Mouse (Mus musculus) thymus, adult 2 months (tissue): ENCODE measurements around the gene Dlec1. TPM values are rescaled to one million over a fixed set of nuclear protein-coding genes. Genes with fewer than 3 reads are reported as not detected.
A peak's percentile ranks its signal among the peaks of the same experiment; 100 is the strongest.

ENCODE experiments used
- DNase-seq: peaks from one replicate; pipeline ENCODE4 v3.0.0; 2021
- H3K27ac ChIP-seq: fragments of 200-500 bp; 2 replicates; pipeline ENCODE4 v1.5.1; 2012; ENCODE audit warnings: low read length, control low read depth; ENCODE audit not compliant: control insufficient read depth, insufficient read depth
- H3K27me3 ChIP-seq: fragments of 200-500 bp; 2 replicates; pipeline ENCODE4 v1.6.1; 2012; ENCODE audit warnings: mild to moderate bottlenecking, low read length, moderate library complexity, mixed read lengths; ENCODE audit not compliant: control insufficient read depth, insufficient read depth
- H3K36me3 ChIP-seq: fragments of 200-500 bp; 2 replicates; pipeline ENCODE4 v1.6.1; 2012; ENCODE audit warnings: mild to moderate bottlenecking, low read length, moderate library complexity; ENCODE audit not compliant: control insufficient read depth, insufficient read depth
- H3K4me1 ChIP-seq: fragments of 200-500 bp; replicated peaks from 2 replicates; pipeline ENCODE4 v1.6.1; 2012; ENCODE audit warnings: low read length; ENCODE audit not compliant: control insufficient read depth, insufficient read depth
- H3K4me3 ChIP-seq: fragments of 200-500 bp; 2 replicates; pipeline ENCODE4 v1.5.1; 2012; ENCODE audit warnings: mild to moderate bottlenecking, low read length, control low read depth, moderate library complexity; ENCODE audit not compliant: control insufficient read depth, insufficient read depth
- CTCF ChIP-seq: fragments of 200-500 bp; IDR thresholded peaks from 2 replicates; pipeline ENCODE4 v1.5.1; 2012; ENCODE audit warnings: mild to moderate bottlenecking, control low read depth, low read length, moderate library complexity, borderline replicate concordance; ENCODE audit not compliant: control insufficient read depth, poor library complexity, insufficient read depth; ENCODE audit errors: extremely low read depth
- POLR2A ChIP-seq: fragments of 200-500 bp; IDR thresholded peaks from 2 replicates; pipeline ENCODE4 v1.6.1; 2012; ENCODE audit warnings: mild to moderate bottlenecking, low read length, control low read depth, moderate library complexity; ENCODE audit not compliant: control insufficient read depth, poor library complexity, insufficient read depth; ENCODE audit errors: extremely low read depth
- WGBS: fragments of 180-500 bp; shearing (Covaris S2); methylation state at CpG from one replicate; pipeline ENCODE4 v1.1.7; 2018; 5-methylcytosine and 5-hydroxymethylcytosine counted together
- polyA plus RNA-seq: library from polyadenylated mRNA; depleted of rRNA; stranded (reverse); fragments of >200 nt; gene quantifications from 2 replicates; pipeline ENCODE4 v1.2.3, GENCODE M21; 2012; rRNA removed

Dlec1 gene
- polyA plus RNA-seq, 1 experiment, result 0.73 TPM

DNA sequence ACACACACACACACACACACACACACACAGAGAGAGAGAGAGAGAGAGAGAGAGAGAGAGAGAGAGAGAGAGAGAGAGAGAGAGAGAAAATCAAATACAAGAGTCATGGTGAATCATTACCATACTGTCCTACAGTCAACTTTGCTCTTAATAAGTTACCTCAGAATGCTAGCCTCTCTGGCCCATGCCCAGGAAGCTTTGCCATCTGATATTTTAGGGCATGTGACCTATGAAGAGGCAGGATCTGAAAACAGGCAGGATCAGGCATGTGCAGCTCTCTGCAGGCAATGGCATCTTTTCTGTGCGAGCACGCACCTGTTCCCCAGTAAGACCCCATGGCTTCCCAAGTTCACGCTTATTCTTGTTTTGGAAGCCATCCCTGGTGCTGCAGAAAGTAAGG, 58.4 kb downstream of the Dlec1 start:
- no peak for DNase-seq
- WGBS, result 94% methylated on average over 3 of the region's 3 CpGs
- Histone ChIP-seq H3K36me3 (no peaks in the 10 kb centered on the region), H3K27me3 (peaks cover 3% of the 10 kb centered on the region; the same call in 1 of the 2 replicates), H3K4me3 (no peak overlapping the region), H3K4me1 (no peaks in the 10 kb centered on the region), H3K27ac (no peak overlapping the region)
- TF ChIP-seq POLR2A (no peak), CTCF (no peak)

DNA sequence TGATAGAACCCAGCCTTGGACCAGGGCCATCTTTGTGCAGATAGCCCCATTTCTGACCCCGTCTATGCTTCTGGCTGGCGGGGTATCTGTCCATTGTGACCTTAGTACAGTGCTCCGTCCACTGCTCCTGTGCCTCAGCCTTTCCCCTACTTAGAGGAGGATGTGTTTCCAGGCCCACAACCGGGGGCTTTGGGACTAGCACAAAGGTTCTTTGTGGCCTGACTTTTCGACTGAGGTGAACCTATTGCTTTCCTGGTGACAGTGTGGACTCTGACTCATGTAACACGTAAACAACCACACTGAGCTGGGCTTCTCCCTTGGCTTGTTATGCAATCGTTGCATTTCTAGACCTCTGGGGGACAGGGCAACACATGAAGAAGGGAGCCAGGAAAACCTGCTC, 62.5 kb downstream of the Dlec1 start:
- WGBS, result 91% methylated on average over 7 of the region's 7 CpGs
- Histone ChIP-seq H3K4me3 (no peak overlapping the region), H3K36me3 (no peaks in the 10 kb centered on the region), H3K27ac (no peak overlapping the region), H3K4me1 (no peaks in the 10 kb centered on the region), H3K27me3 (no peaks in the 10 kb centered on the region)
- DNase-seq, result no peak
- no peak for TF ChIP-seq CTCF
- no peak for TF ChIP-seq POLR2A

DNA sequence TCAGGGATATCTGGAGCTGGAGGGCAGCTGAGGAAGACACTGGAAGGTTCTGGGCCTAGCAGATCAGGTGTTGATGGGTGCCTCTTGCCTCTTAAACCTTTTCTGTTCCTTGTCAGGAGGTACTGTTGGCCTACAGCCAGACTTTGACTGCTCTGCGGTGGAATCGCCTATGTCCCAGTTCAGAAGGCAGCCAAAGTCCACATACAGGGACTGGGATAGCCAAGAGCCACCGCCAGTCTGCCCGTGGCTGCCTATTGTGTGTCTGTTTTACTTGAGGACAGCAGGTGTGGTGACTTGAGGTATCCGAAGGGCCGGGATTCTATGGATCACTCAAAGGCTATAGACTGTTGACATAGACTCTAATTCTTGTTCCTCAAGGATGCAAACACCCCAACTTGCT, 63.3 kb downstream of the Dlec1 start:
- H3K27ac ChIP-seq, result no peak overlapping the region
- no peak overlapping the region for H3K4me3 ChIP-seq
- TF ChIP-seq POLR2A (no peak), CTCF (no peak)
- WGBS, result 94% methylated on average over 6 of the region's 6 CpGs
- H3K36me3 ChIP-seq, result no peaks in the 10 kb centered on the region
- no peaks in the 10 kb centered on the region for H3K27me3 ChIP-seq
- H3K4me1 ChIP-seq, result no peaks in the 10 kb centered on the region
- DNase-seq, result no peak

DNA sequence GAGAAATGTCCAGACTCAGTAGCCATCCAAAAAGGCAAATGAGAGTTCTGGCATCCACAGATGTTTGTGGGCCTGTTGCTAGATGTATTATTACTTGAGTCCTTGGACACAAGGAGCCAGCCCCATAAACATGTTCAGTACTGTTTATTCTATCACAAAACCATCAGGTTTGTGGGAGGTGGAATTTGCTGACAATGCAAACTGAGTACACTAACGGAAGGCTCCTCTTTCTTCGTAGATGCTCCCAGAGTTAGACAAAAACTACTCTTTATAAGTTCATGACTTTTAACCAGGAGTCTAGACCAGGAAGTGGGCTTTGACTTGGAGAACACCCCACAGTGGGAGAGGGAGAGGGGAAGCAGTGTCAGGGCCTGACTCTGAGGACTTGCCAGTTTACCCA, 65.3 kb downstream of the Dlec1 start:
- TF ChIP-seq CTCF, result no peak
- no peak for TF ChIP-seq POLR2A
- Histone ChIP-seq H3K27me3 (no peaks in the 10 kb centered on the region), H3K36me3 (no peaks in the 10 kb centered on the region), H3K27ac (no peak overlapping the region), H3K4me3 (no peak overlapping the region), H3K4me1 (no peaks in the 10 kb centered on the region)
- DNase-seq, result no peak
- WGBS, result 95% methylated on average over 2 of the region's 2 CpGs

DNA sequence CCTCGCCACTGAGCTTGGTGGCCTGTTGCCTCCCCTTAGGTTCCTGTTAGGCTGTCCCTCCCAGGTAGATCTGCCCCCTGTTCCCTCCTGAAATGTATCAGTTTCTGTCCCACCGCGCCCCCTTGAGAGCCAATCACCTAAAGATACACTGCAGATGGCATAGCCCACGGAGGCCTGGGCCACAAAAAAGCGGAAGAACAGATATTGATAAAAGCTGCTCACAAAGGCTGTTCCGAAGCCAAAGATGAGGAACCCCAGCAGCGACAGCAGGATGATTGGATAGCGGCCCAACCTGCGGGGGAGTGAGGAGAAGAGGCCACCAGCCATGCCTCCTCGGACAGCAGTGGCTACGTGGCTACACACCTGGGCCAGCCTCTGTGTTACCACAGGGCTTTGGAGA, 77.0 kb downstream of the Dlec1 start:
- no peak overlapping the region for H3K27ac ChIP-seq
- H3K4me3 ChIP-seq, result no peak overlapping the region
- no peak for DNase-seq
- 91% methylated on average over 11 of the region's 11 CpGs for WGBS
- no peaks in the 10 kb centered on the region for H3K36me3 ChIP-seq
- TF ChIP-seq POLR2A, result no peak
- no peak for TF ChIP-seq CTCF
- H3K4me1 ChIP-seq, result no peaks in the 10 kb centered on the region
- no peaks in the 10 kb centered on the region for H3K27me3 ChIP-seq

DNA sequence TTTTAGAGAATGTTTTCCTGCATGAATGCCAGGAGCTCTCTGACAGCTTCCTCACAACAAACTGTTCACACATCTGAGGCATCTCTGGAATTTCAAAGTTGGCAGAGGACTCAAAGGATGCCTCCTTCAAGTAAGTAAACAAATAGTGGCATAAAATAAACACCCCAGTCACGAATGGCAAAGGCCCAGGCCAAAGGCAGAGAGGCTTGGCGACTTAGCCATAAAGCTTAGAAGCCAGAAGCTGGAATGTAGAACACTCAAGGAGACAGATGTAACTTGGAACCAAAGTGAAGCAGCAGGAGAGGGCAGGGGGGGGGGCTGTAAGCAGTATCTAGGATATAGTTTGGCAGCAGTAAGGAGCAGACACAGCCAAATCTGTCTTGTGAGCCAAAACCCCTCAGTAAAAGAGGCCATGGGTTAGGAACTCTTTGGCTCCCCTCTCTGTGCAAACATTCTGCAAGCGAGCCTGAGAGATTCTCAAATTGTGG, 79.0 kb downstream of the Dlec1 start:
- no peak for DNase-seq
- Histone ChIP-seq H3K4me3 (no peak overlapping the region), H3K36me3 (no peaks in the 10 kb centered on the region), H3K27ac (no peak overlapping the region), H3K27me3 (no peaks in the 10 kb centered on the region), H3K4me1 (no peaks in the 10 kb centered on the region)
- TF ChIP-seq POLR2A (no peak), CTCF (no peak)
- WGBS, result 65% methylated on average over 3 of the region's 3 CpGs

DNA sequence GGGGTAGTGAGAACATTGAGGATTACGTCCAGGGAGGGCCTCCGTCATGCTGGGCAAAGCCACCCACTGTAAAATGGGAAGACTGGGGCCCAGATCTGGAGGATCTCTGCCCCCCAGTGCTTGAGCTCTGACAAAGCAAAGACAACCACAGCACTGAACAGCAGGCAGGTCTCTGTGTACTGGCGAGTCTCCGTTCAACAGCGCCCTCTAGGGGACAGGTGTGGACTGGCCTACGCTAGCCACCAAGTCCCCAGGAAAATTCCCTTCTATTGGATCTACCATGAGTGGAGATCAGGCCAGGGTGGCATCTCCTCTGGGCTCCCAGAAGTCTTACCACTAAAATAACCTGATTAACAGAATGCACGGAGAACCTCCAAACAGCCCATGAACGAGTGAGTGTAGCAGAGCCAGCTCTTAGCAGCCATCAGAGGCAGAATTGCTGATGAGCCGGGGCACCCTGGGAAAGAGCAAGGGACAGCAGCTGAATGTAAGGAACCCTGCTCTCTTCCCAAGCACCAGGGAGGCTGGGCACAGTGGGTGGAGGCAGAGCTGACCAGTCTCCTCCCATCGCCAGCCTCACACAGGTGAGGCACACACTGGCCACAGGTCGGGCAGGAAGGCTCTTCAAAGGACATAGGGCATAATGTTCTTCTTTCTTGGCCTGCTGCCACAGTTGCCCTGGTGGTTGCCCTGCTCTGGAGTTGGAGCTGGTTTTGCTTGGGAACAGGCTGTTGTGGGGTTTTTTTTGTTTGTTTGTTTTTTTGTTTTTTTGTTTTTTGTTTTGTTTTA, 90.1 kb downstream of the Dlec1 start:
- H3K27me3 ChIP-seq, result no peaks in the 10 kb centered on the region
- no peak for TF ChIP-seq POLR2A
- TF ChIP-seq CTCF, result peak; percentile 69
- no peak overlapping the region for H3K4me3 ChIP-seq
- no peaks in the 10 kb centered on the region for H3K4me1 ChIP-seq
- DNase-seq, result peak; percentile 38
- no peaks in the 10 kb centered on the region for H3K36me3 ChIP-seq
- no peak overlapping the region for H3K27ac ChIP-seq
- 48% methylated on average over 11 of the region's 11 CpGs for WGBS

Other genes starting within 250 kb of the Dlec1 start
- 9.3 and 10.6 TPM in 2 replicates for gene Ctdspl, start 176.0 kb upstream of the Dlec1 start, polyA plus RNA-seq
- gene Vill, start 49.7 kb upstream of the Dlec1 start, polyA plus RNA-seq, result 6.7 and 7.9 TPM in 2 replicates
- 17.7 and 22.7 TPM in 2 replicates for gene Plcd1, start 9.0 kb upstream of the Dlec1 start, polyA plus RNA-seq
- gene Acaa1b, start 54.6 kb downstream of the Dlec1 start, polyA plus RNA-seq, result 10.2 and 16.1 TPM in 2 replicates
- gene Gm47289, start 56.7 kb downstream of the Dlec1 start, polyA plus RNA-seq, result not detected in 2 replicates
- 0.14 and 0.23 TPM in 2 replicates for gene Slc22a13, start 106.6 kb downstream of the Dlec1 start, polyA plus RNA-seq
- 24.5 and 25.3 TPM in 2 replicates for gene Oxsr1, start 219.9 kb downstream of the Dlec1 start, polyA plus RNA-seq
- gene Acaa1a, start 237.2 kb downstream of the Dlec1 start, polyA plus RNA-seq, result 193 and 212 TPM in 2 replicates
- gene Myd88, start 238.9 kb downstream of the Dlec1 start, polyA plus RNA-seq, result 29.1 and 30.8 TPM in 2 replicates